Mouse (Mus musculus) kidney, embryonic 15.5 days (tissue): ENCODE data around the gene Fdx1l. TPM values are rescaled to one million over a fixed set of nuclear protein-coding genes. Genes with fewer than 3 reads are reported as not detected.

Experiments
- ATAC-seq: fragments of 200-750 bp; cut with Nextera tagmentation; replicated peaks from 2 replicates; pipeline ENCODE4 v1.8.0; 2017; ENCODE audit warnings: moderate TSS enrichment; ENCODE audit not compliant: low FRiP score
- H3K27ac ChIP-seq: fragments of 300-500 bp; sonication (generic); 2 replicates; pipeline ENCODE4 v1.5.1; 2015; ENCODE audit warnings: mild to moderate bottlenecking, inconsistent platforms
- H3K27me3 ChIP-seq: fragments of 300-500 bp; sonication (generic); 2 replicates; pipeline ENCODE4 v1.6.1; 2015; ENCODE audit warnings: inconsistent platforms
- H3K36me3 ChIP-seq: fragments of 300-500 bp; sonication (generic); 2 replicates; pipeline ENCODE4 v1.6.1; 2015; ENCODE audit warnings: inconsistent platforms
- H3K4me1 ChIP-seq: fragments of 300-500 bp; sonication (generic); 2 replicates; pipeline ENCODE4 v1.6.1; 2015; ENCODE audit warnings: inconsistent platforms
- H3K4me2 ChIP-seq: fragments of 300-500 bp; sonication (generic); 2 replicates; pipeline ENCODE4 v1.6.1; 2015; ENCODE audit warnings: moderate library complexity, mild to moderate bottlenecking, inconsistent platforms
- H3K4me3 ChIP-seq: fragments of 300-500 bp; sonication (generic); replicated peaks from 2 replicates; pipeline ENCODE4 v1.5.1; 2015; ENCODE audit warnings: mild to moderate bottlenecking, inconsistent platforms
- H3K9ac ChIP-seq: fragments of 300-500 bp; sonication (generic); 2 replicates; pipeline ENCODE4 v1.6.1; 2015; ENCODE audit warnings: mild to moderate bottlenecking, inconsistent platforms
- H3K9me3 ChIP-seq: fragments of 300-500 bp; sonication (generic); replicated peaks from 2 replicates; pipeline ENCODE4 v1.6.1; 2016; ENCODE audit warnings: inconsistent platforms
- WGBS: fragments of 180-500 bp; shearing (Covaris S2); methylation state at CpG from one replicate; pipeline ENCODE4 v1.1.7; 2015; ENCODE audit warnings: mixed read lengths; 5-methylcytosine and 5-hydroxymethylcytosine counted together
- polyA plus RNA-seq: library from polyadenylated mRNA; unstranded; fragments of >200 nt; fragmentation: Nextera tagmentation; extraction: Ambion mirVana; gene quantifications from 2 replicates; pipeline ENCODE4 v1.2.1, GENCODE M21; 2015

The Fdx1l gene
- polyA plus RNA-seq = 53.9 and 61.0 TPM in 2 replicates

GRCm38 (mm10) chr9:21073044-21073840 is at the start of gene Fdx1l, which contains the start of gene Gm49373:
TSS of gene Fdx1l (minus strand) at chr9:21073614.
TSS of gene Gm49373 (minus strand) at chr9:21073096.
- Histone ChIP-seq H3K4me3 (peak within 1 kb of the TSS; percentile 95), H3K9ac (peak within 1 kb of the TSS; percentile 89), H3K9me3 (no peaks in the 10 kb centered on the region), H3K36me3 (peaks cover 69% of the 10 kb centered on the region), H3K4me1 (peaks cover 18% of the 10 kb centered on the region), H3K4me2 (peak within 1 kb of the TSS; percentile 87), H3K27me3 (no peaks in the 10 kb centered on the region), H3K27ac (peak within 1 kb of the TSS; percentile 80)
- 2% methylated on average over 58 of the region's 58 CpGs for WGBS
- peak; percentile 94 for ATAC-seq

GRCm38 (mm10) chr9:21121483-21121882 is 48.1 kb upstream of the Fdx1l start:
- Histone ChIP-seq H3K36me3 (peaks cover 40% of the 10 kb centered on the region), H3K27ac (no peak overlapping the region), H3K4me2 (no peak overlapping the region), H3K4me3 (no peak overlapping the region), H3K4me1 (no peaks in the 10 kb centered on the region), H3K9me3 (no peaks in the 10 kb centered on the region), H3K27me3 (no peaks in the 10 kb centered on the region), H3K9ac (no peak overlapping the region)
- no peak for ATAC-seq
- 89% methylated on average over 16 of the region's 16 CpGs for WGBS

GRCm38 (mm10) chr9:21117073-21117472 is 43.7 kb upstream of the Fdx1l start:
- no peak overlapping the region for H3K9ac ChIP-seq
- no peaks in the 10 kb centered on the region for H3K27me3 ChIP-seq
- H3K4me1 ChIP-seq = no peaks in the 10 kb centered on the region
- H3K4me2 ChIP-seq = no peak overlapping the region
- WGBS = 68% methylated on average over 6 of the region's 6 CpGs
- no peak for ATAC-seq
- no peak overlapping the region for H3K27ac ChIP-seq
- H3K9me3 ChIP-seq = no peaks in the 10 kb centered on the region
- H3K4me3 ChIP-seq = no peak overlapping the region
- peaks cover 15% of the 10 kb centered on the region for H3K36me3 ChIP-seq

GRCm38 (mm10) chr9:21115105-21115504 is 41.7 kb upstream of the Fdx1l start:
- 87% methylated on average over 8 of the region's 8 CpGs for WGBS
- no peak for ATAC-seq
- H3K27me3 ChIP-seq = no peaks in the 10 kb centered on the region

GRCm38 (mm10) chr9:21114190-21114589 is 40.8 kb upstream of the Fdx1l start:
- no peak for ATAC-seq
- Histone ChIP-seq H3K4me3 (no peak overlapping the region), H3K36me3 (no peaks in the 10 kb centered on the region), H3K9me3 (no peaks in the 10 kb centered on the region), H3K4me1 (no peaks in the 10 kb centered on the region), H3K27ac (no peak overlapping the region), H3K4me2 (no peak overlapping the region), H3K27me3 (no peaks in the 10 kb centered on the region), H3K9ac (no peak overlapping the region)
- WGBS = 83% methylated on average over 7 of the region's 7 CpGs

More at GRCm38 (mm10) chr9:21115105-21115504, 41.7 kb upstream of the Fdx1l start:
- H3K27ac ChIP-seq = no peak overlapping the region
- H3K9ac ChIP-seq = no peak overlapping the region
- H3K4me2 ChIP-seq = no peak overlapping the region
- peaks cover 3% of the 10 kb centered on the region; the same call in 1 of the 2 replicates for H3K36me3 ChIP-seq
- H3K4me1 ChIP-seq = no peaks in the 10 kb centered on the region
- H3K4me3 ChIP-seq = no peak overlapping the region
- no peaks in the 10 kb centered on the region for H3K9me3 ChIP-seq

GRCm38 (mm10) chr9:21113751-21114150 is 40.3 kb upstream of the Fdx1l start:
- no peak overlapping the region for H3K4me3 ChIP-seq
- no peak overlapping the region for H3K27ac ChIP-seq
- H3K9me3 ChIP-seq = no peaks in the 10 kb centered on the region
- no peak overlapping the region for H3K4me2 ChIP-seq
- WGBS = 77% methylated on average over 6 of the region's 6 CpGs
- no peak for ATAC-seq
- H3K27me3 ChIP-seq = no peaks in the 10 kb centered on the region
- no peak overlapping the region for H3K9ac ChIP-seq
- 0 out of 2 replicates have a peak, but pooled peaks cover 3% of the 10 kb centered on the region for H3K36me3 ChIP-seq
- no peaks in the 10 kb centered on the region for H3K4me1 ChIP-seq

GRCm38 (mm10) chr9:21107607-21108237 is 34.3 kb upstream of the Fdx1l start:
- 0 out of 2 replicates have a peak, but pooled peaks cover 7% of the 10 kb centered on the region for H3K4me1 ChIP-seq
- H3K36me3 ChIP-seq = 0 out of 2 replicates have a peak, but pooled peaks cover 7% of the 10 kb centered on the region
- no peaks in the 10 kb centered on the region for H3K27me3 ChIP-seq
- no peak overlapping the region for H3K4me2 ChIP-seq
- WGBS = 52% methylated on average over 23 of the region's 23 CpGs
- no peak overlapping the region for H3K27ac ChIP-seq
- H3K9me3 ChIP-seq = no peaks in the 10 kb centered on the region
- no peak overlapping the region for H3K4me3 ChIP-seq
- no peak overlapping the region for H3K9ac ChIP-seq
- ATAC-seq = no peak

- Histone ChIP-seq H3K36me3 (0 out of 2 replicates have a peak, but pooled peaks cover 11% of the 10 kb centered on the region), H3K4me3 (no peak overlapping the region), H3K9me3 (no peaks in the 10 kb centered on the region), H3K4me1 (0 out of 2 replicates have a peak, but pooled peaks cover 7% of the 10 kb centered on the region), H3K27me3 (no peaks in the 10 kb centered on the region), H3K4me2 (no peak overlapping the region), H3K9ac (no peak overlapping the region), H3K27ac (no peak overlapping the region)
- no peak for ATAC-seq
- WGBS = 71% methylated on average over 5 of the region's 5 CpGs
Observed at GRCm38 (mm10) chr9:21105760-21106564, 32.5 kb upstream of the Fdx1l start.

- Histone ChIP-seq H3K27ac (no peak overlapping the region), H3K36me3 (0 out of 2 replicates have a peak, but pooled peaks cover 11% of the 10 kb centered on the region), H3K4me2 (no peak overlapping the region), H3K9me3 (no peaks in the 10 kb centered on the region), H3K27me3 (no peaks in the 10 kb centered on the region), H3K9ac (no peak overlapping the region), H3K4me1 (0 out of 2 replicates have a peak, but pooled peaks cover 7% of the 10 kb centered on the region), H3K4me3 (no peak overlapping the region)
- 83% methylated on average over 6 of the region's 6 CpGs for WGBS
- no peak for ATAC-seq
Observed at GRCm38 (mm10) chr9:21104814-21105213, 31.4 kb upstream of the Fdx1l start.

GRCm38 (mm10) chr9:21102076-21102475 is 28.7 kb upstream of the Fdx1l start:
- Histone ChIP-seq H3K36me3 (0 out of 2 replicates have a peak, but pooled peaks cover 8% of the 10 kb centered on the region), H3K27ac (no peak overlapping the region), H3K9ac (no peak overlapping the region), H3K9me3 (no peaks in the 10 kb centered on the region), H3K27me3 (no peaks in the 10 kb centered on the region), H3K4me3 (no peak overlapping the region), H3K4me2 (no peak overlapping the region), H3K4me1 (0 out of 2 replicates have a peak, but pooled peaks cover 5% of the 10 kb centered on the region)
- WGBS = 90% methylated on average over 2 of the region's 2 CpGs
- no peak for ATAC-seq

GRCm38 (mm10) chr9:21100447-21101161 is 27.2 kb upstream of the Fdx1l start:
- Histone ChIP-seq H3K27me3 (no peaks in the 10 kb centered on the region), H3K4me1 (0 out of 2 replicates have a peak, but pooled peaks cover 5% of the 10 kb centered on the region), H3K9me3 (no peaks in the 10 kb centered on the region), H3K4me3 (no peak overlapping the region), H3K36me3 (0 out of 2 replicates have a peak, but pooled peaks cover 8% of the 10 kb centered on the region), H3K9ac (no peak overlapping the region), H3K27ac (no peak overlapping the region), H3K4me2 (0 out of 2 replicates have a peak overlapping the region, but pooled peaks have one; percentile 10)
- 51% methylated on average over 15 of the region's 15 CpGs for WGBS
- no peak for ATAC-seq
